Mouse (Mus musculus): Measurements from ENCODE around the gene Igsf8.

DNA sequence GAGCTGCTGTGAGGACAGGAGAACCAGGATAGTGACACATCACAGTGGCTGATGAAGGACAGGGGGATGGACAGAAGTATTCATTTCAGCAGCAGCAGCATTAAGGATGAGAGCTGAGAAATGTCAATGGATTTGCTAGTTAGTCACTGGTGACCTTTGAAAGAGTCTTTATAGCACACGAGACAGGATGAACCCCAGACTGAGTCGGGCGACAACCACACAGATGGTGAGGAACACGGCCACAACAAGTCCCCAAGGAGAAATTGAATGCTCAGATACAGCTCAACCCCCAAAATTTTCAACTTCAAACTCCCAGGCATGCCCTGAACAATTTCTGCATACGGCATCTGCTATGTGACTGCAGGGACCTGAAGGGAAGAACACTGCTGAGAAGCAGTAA, 25.3 kb downstream of the Igsf8 start:
- no peak for TF ChIP-seq CTCF (IDR thresholded peaks at IDR 0.05; ENCODE audit: control insufficient read depth, insufficient read depth, insufficient read length)
- no peak for TF ChIP-seq CEBPB (IDR thresholded peaks at IDR 0.05; ENCODE audit: low read depth)
- TF ChIP-seq USF1 (IDR thresholded peaks at IDR 0.05; ENCODE audit: low read depth): no peak
- TF ChIP-seq MAX (IDR thresholded peaks at IDR 0.05): no peak
- TF ChIP-seq MYOD1 (IDR thresholded peaks at IDR 0.05; ENCODE audit: control insufficient read depth, insufficient read length, low read depth): no peak

Measured in C2C12 (cell line).